Mouse (Mus musculus): ENCODE measurements around the gene Adam11. TPM values are rescaled to one million over a fixed set of nuclear protein-coding genes. Genes with fewer than 3 reads are reported as not detected.

The Adam11 gene
- polyA plus RNA-seq, 1 experiment: 92.2 TPM

GRCm38 (mm10) chr11:102752896-102753590, 8.2 kb upstream of the Adam11 start:
- DNase-seq (ENCODE audit: extremely low spot score in 1 of 2, low spot score in 1 of 2): no peak

- no peak for DNase-seq (ENCODE audit: extremely low spot score in 1 of 2, low spot score in 1 of 2)
Measured at GRCm38 (mm10) chr11:102753591-102754324, 7.5 kb upstream of the Adam11 start.

- DNase-seq (ENCODE audit: extremely low spot score in 1 of 2, low spot score in 1 of 2): no peak
Measured at GRCm38 (mm10) chr11:102754416-102754815, 6.8 kb upstream of the Adam11 start.

- no peak for DNase-seq (ENCODE audit: extremely low spot score in 1 of 2, low spot score in 1 of 2)
Measured at GRCm38 (mm10) chr11:102755391-102755790, 5.8 kb upstream of the Adam11 start.

GRCm38 (mm10) chr11:102758977-102759376, 2.3 kb upstream of the Adam11 start:
- no peak for DNase-seq (ENCODE audit: extremely low spot score in 1 of 2, low spot score in 1 of 2)

GRCm38 (mm10) chr11:102760805-102761308, 382 bp upstream of the Adam11 start:
- DNase-seq (ENCODE audit: extremely low spot score in 1 of 2, low spot score in 1 of 2): no peak

GRCm38 (mm10) chr11:102762248-102762647, 1.0 kb downstream of the Adam11 start:
- DNase-seq (ENCODE audit: extremely low spot score in 1 of 2, low spot score in 1 of 2): no peak

- DNase-seq (ENCODE audit: extremely low spot score in 1 of 2, low spot score in 1 of 2): no peak
Measured at GRCm38 (mm10) chr11:102763009-102763767, 1.9 kb downstream of the Adam11 start.

GRCm38 (mm10) chr11:102765416-102765815, 4.2 kb downstream of the Adam11 start:
- no peak for DNase-seq (ENCODE audit: extremely low spot score in 1 of 2, low spot score in 1 of 2)

- no peak for DNase-seq (ENCODE audit: extremely low spot score in 1 of 2, low spot score in 1 of 2)
Measured at GRCm38 (mm10) chr11:102767055-102767670, 5.9 kb downstream of the Adam11 start.

- no peak for DNase-seq (ENCODE audit: extremely low spot score in 1 of 2, low spot score in 1 of 2)
Measured at GRCm38 (mm10) chr11:102769141-102769540, 7.9 kb downstream of the Adam11 start.

GRCm38 (mm10) chr11:102769993-102770661, 8.9 kb downstream of the Adam11 start:
- no peak for DNase-seq (ENCODE audit: extremely low spot score in 1 of 2, low spot score in 1 of 2)

- DNase-seq (ENCODE audit: extremely low spot score in 1 of 2, low spot score in 1 of 2): no peak
Measured at GRCm38 (mm10) chr11:102770662-102771435, 9.6 kb downstream of the Adam11 start.

- no peak for DNase-seq (ENCODE audit: extremely low spot score in 1 of 2, low spot score in 1 of 2)
Measured at GRCm38 (mm10) chr11:102771916-102772714, 10.9 kb downstream of the Adam11 start.

GRCm38 (mm10) chr11:102772771-102773700, 11.8 kb downstream of the Adam11 start:
- no peak for DNase-seq (ENCODE audit: extremely low spot score in 1 of 2, low spot score in 1 of 2)

- peak; percentile 66 to 95 for DNase-seq (ENCODE audit: extremely low spot score in 1 of 2, low spot score in 1 of 2)
Measured at GRCm38 (mm10) chr11:102773713-102774611, 12.7 kb downstream of the Adam11 start.

Measured in frontal cortex, adult 2 months (tissue).